Mouse (Mus musculus) olfactory bulb, adult 2 months (tissue): ENCODE measurements around the gene Ldb3. TPM values are rescaled to one million over a fixed set of nuclear protein-coding genes. Genes with fewer than 3 reads are reported as not detected.

Source experiments
- H3K27ac ChIP-seq: fragments of 200-500 bp; 2 replicates; pipeline ENCODE4 v1.5.1; 2012; ENCODE audit warnings: low read depth, low read length; ENCODE audit not compliant: insufficient read depth
- H3K4me1 ChIP-seq: fragments of 200-500 bp; 2 replicates; pipeline ENCODE4 v1.6.1; 2012; ENCODE audit warnings: low read length; ENCODE audit not compliant: control insufficient read depth, insufficient read depth
- H3K4me3 ChIP-seq: fragments of 200-500 bp; 2 replicates; pipeline ENCODE4 v1.5.1; 2012; ENCODE audit warnings: mild to moderate bottlenecking, low read depth, low read length, moderate library complexity; ENCODE audit not compliant: insufficient read depth
- CTCF ChIP-seq: fragments of 200-500 bp; IDR thresholded peaks from 2 replicates; pipeline ENCODE4 v1.5.1; 2012; ENCODE audit warnings: low read depth, mild to moderate bottlenecking, low read length, moderate library complexity; ENCODE audit not compliant: insufficient read depth
- POLR2A ChIP-seq: fragments of 200-500 bp; IDR thresholded peaks from 2 replicates; pipeline ENCODE4 v1.6.1; 2012; ENCODE audit warnings: mild to moderate bottlenecking, low read depth, low read length, moderate library complexity; ENCODE audit not compliant: insufficient read depth
- WGBS: fragments of 180-500 bp; shearing (Covaris S2); methylation state at CpG from one replicate; pipeline ENCODE4 v1.1.7; 2018; 5-methylcytosine and 5-hydroxymethylcytosine counted together
- polyA plus RNA-seq: library from polyadenylated mRNA; stranded (reverse); fragments of >200 nt; gene quantifications from 2 replicates; pipeline ENCODE4 v1.2.4, GENCODE M21; 2012; ENCODE audit warnings: low replicate concordance; ENCODE audit not compliant: missing spikeins, insufficient read depth, insufficient read length

The Ldb3 gene
- polyA plus RNA-seq, 1 experiment = not detected

GRCm38 (mm10) chr14:34500309-34500708 lies 88.2 kb downstream of the Ldb3 start:
- TF ChIP-seq POLR2A = no peak
- no peak overlapping the region for H3K27ac ChIP-seq
- H3K4me1 ChIP-seq = peaks cover 6% of the 10 kb centered on the region
- 6% methylated on average over 4 of the region's 4 CpGs for WGBS
- H3K4me3 ChIP-seq = no peak overlapping the region

- Histone ChIP-seq H3K4me3 (no peak overlapping the region), H3K4me1 (peaks cover 6% of the 10 kb centered on the region), H3K27ac (no peak overlapping the region)
- no peak for TF ChIP-seq POLR2A
- TF ChIP-seq CTCF = no peak
- 54% methylated on average over 4 of the region's 4 CpGs for WGBS
Observed at GRCm38 (mm10) chr14:34499664-34500063, 88.8 kb downstream of the Ldb3 start.

- no peak overlapping the region for H3K27ac ChIP-seq
- peaks cover 7% of the 10 kb centered on the region for H3K4me1 ChIP-seq
- WGBS = 52% methylated on average over 3 of the region's 3 CpGs
- TF ChIP-seq CTCF (no peak), POLR2A (no peak)
- no peak overlapping the region for H3K4me3 ChIP-seq
Observed at GRCm38 (mm10) chr14:34497346-34497745, 91.1 kb downstream of the Ldb3 start.

- WGBS = 94% methylated on average over 3 of the region's 3 CpGs
- H3K27ac ChIP-seq = no peak overlapping the region
- 0 out of 2 replicates have a peak, but pooled peaks cover 2% of the 10 kb centered on the region for H3K4me1 ChIP-seq
- no peak overlapping the region for H3K4me3 ChIP-seq
- no peak for TF ChIP-seq CTCF
- no peak for TF ChIP-seq POLR2A
Observed at GRCm38 (mm10) chr14:34493682-34494081, 94.8 kb downstream of the Ldb3 start.

- Histone ChIP-seq H3K27ac (no peak overlapping the region), H3K4me3 (no peak overlapping the region), H3K4me1 (0 out of 2 replicates have a peak, but pooled peaks cover 2% of the 10 kb centered on the region)
- TF ChIP-seq CTCF (no peak), POLR2A (no peak)
- 85% methylated on average over 2 of the region's 2 CpGs for WGBS
Observed at GRCm38 (mm10) chr14:34492688-34493087, 95.8 kb downstream of the Ldb3 start.

- H3K4me1 ChIP-seq = peaks cover 4% of the 10 kb centered on the region; the same call in 1 of the 2 replicates
- no peak overlapping the region for H3K4me3 ChIP-seq
- 81% methylated on average over 1 of the region's 1 CpGs for WGBS
- TF ChIP-seq CTCF (no peak), POLR2A (no peak)
- no peak overlapping the region for H3K27ac ChIP-seq
Observed at GRCm38 (mm10) chr14:34490965-34491364, 97.5 kb downstream of the Ldb3 start.

- WGBS = 66% methylated on average over 2 of the region's 2 CpGs
- H3K4me3 ChIP-seq = no peak overlapping the region
- no peak overlapping the region for H3K27ac ChIP-seq
- H3K4me1 ChIP-seq = peaks cover 4% of the 10 kb centered on the region; the same call in 1 of the 2 replicates
- TF ChIP-seq CTCF (no peak), POLR2A (no peak)
Observed at GRCm38 (mm10) chr14:34489928-34490327, 98.6 kb downstream of the Ldb3 start.

- H3K4me3 ChIP-seq = no peak overlapping the region
- peaks cover 2% of the 10 kb centered on the region; the same call in 1 of the 2 replicates for H3K4me1 ChIP-seq
- 45% methylated on average over 8 of the region's 8 CpGs for WGBS
- TF ChIP-seq POLR2A (no peak), CTCF (no peak)
- no peak overlapping the region for H3K27ac ChIP-seq
Observed at GRCm38 (mm10) chr14:34486169-34486568, 102.3 kb downstream of the Ldb3 start.

- TF ChIP-seq CTCF (no peak), POLR2A (no peak)
- no peak overlapping the region for H3K27ac ChIP-seq
- H3K4me3 ChIP-seq = no peak overlapping the region
- H3K4me1 ChIP-seq = peaks cover 2% of the 10 kb centered on the region; the same call in 1 of the 2 replicates
- 49% methylated on average over 6 of the region's 6 CpGs for WGBS
Observed at GRCm38 (mm10) chr14:34483469-34484341, 104.8 kb downstream of the Ldb3 start.

Other genes starting within 250 kb of the Ldb3 start
- gene Fam25c, start 233.2 kb downstream of the Ldb3 start, polyA plus RNA-seq = not detected in 2 replicates
- gene Sncg, start 213.9 kb downstream of the Ldb3 start, polyA plus RNA-seq = not detected in 2 replicates
- gene Mmrn2, start 213.2 kb downstream of the Ldb3 start, polyA plus RNA-seq = not detected in 2 replicates
- not detected in 2 replicates for gene Bmpr1a, start 85.3 kb downstream of the Ldb3 start, polyA plus RNA-seq
- not detected in 2 replicates for gene 9230112D13Rik, start 65.9 kb downstream of the Ldb3 start, polyA plus RNA-seq
- gene Opn4, start 11.5 kb upstream of the Ldb3 start, polyA plus RNA-seq = not detected in 2 replicates
- gene Wapl, start 85.2 kb upstream of the Ldb3 start, polyA plus RNA-seq = 97.6 TPM in 1 of 2 replicates, not detected in the other
- gene Grid1, start 231.4 kb upstream of the Ldb3 start, polyA plus RNA-seq = not detected in 2 replicates